Mouse (Mus musculus) testis, postnatal 14 days (tissue): ENCODE measurements around the gene Abr.

Experiments
- DNase-seq: peaks from one replicate; pipeline ENCODE4 v3.0.0; 2021; ENCODE audit warnings: low spot score

Gene Abr

GRCm38 (mm10) chr11:76622152-76622565 lies at the start of gene Abr:
Gene Abr, minus strand, starts transcription at chr11:76622314.
- peak; percentile 68 for DNase-seq

GRCm38 (mm10) chr11:76667807-76668206 lies 45.7 kb upstream of the Abr start:
- no peak for DNase-seq

GRCm38 (mm10) chr11:76666002-76666649 lies 44.0 kb upstream of the Abr start:
- DNase-seq = no peak

GRCm38 (mm10) chr11:76661790-76662468 lies 39.8 kb upstream of the Abr start:
- DNase-seq = no peak

GRCm38 (mm10) chr11:76659138-76659930 lies 37.2 kb upstream of the Abr start:
- no peak for DNase-seq

- no peak for DNase-seq
Observed at GRCm38 (mm10) chr11:76657450-76657970, 35.4 kb upstream of the Abr start.

GRCm38 (mm10) chr11:76655106-76655505 lies 33.0 kb upstream of the Abr start:
- DNase-seq = peak; percentile 40

- DNase-seq = no peak
Observed at GRCm38 (mm10) chr11:76652838-76653334, 30.8 kb upstream of the Abr start.

- no peak for DNase-seq
Observed at GRCm38 (mm10) chr11:76650862-76651560, 28.9 kb upstream of the Abr start.

- peak; percentile 67 for DNase-seq
Observed at GRCm38 (mm10) chr11:76647500-76647899, 25.4 kb upstream of the Abr start.

GRCm38 (mm10) chr11:76647062-76647461 lies 24.9 kb upstream of the Abr start:
- no peak for DNase-seq

GRCm38 (mm10) chr11:76645955-76646354 lies 23.8 kb upstream of the Abr start:
- DNase-seq = peak; percentile 80

GRCm38 (mm10) chr11:76645036-76645435 lies 22.9 kb upstream of the Abr start:
- DNase-seq = no peak

GRCm38 (mm10) chr11:76644257-76644656 lies 22.1 kb upstream of the Abr start:
- DNase-seq = no peak

- no peak for DNase-seq
Observed at GRCm38 (mm10) chr11:76640231-76640630, 18.1 kb upstream of the Abr start.

GRCm38 (mm10) chr11:76639269-76639985 lies 17.3 kb upstream of the Abr start:
- DNase-seq = no peak

- no peak for DNase-seq
Observed at GRCm38 (mm10) chr11:76630487-76630886, 8.4 kb upstream of the Abr start.

GRCm38 (mm10) chr11:76630023-76630422 lies 7.9 kb upstream of the Abr start:
- no peak for DNase-seq

GRCm38 (mm10) chr11:76628613-76629012 lies 6.5 kb upstream of the Abr start:
- no peak for DNase-seq

GRCm38 (mm10) chr11:76624881-76625280 lies 2.8 kb upstream of the Abr start:
- DNase-seq = no peak

GRCm38 (mm10) chr11:76624071-76624470 lies 2.0 kb upstream of the Abr start:
- no peak for DNase-seq
